Mouse (Mus musculus): Measurements from ENCODE around the gene Tsnaxip1.

Tsnaxip1 gene

GRCm38 (mm10) chr8:105861951-105862350, 34.4 kb downstream of the Tsnaxip1 start:
- no peak for DNase-seq (ENCODE audit: low spot score)

DNA sequence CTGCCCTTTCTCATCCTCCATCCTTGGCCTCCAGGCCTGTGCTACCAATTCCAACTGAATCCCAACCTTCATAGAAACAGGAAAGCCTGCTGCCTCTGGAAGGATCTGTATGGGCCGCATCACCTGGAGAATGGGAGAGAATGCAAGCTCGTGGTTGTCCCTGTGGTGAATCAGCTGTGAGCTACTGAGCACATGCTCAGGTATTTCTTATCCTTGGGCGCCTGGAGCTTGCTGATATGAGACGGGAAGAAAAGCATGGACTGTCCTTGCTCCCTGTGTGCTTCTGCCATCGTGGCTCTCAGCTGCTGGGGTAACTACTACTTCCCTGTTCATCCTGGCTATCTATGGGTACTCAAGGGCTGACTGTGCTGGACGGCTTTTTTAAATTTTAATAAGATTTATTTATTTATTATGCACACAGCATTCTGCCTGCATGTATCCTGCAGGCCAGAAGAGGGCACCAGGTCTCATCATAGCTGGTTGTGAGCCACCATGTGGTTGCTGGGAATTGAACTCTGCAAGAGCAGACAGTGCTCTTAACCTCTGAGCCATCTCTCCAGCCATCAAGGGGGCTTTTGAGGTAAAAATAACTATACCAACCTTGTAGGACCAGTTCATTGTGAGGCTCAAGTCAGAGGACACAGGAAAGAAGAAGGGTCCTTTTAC, 39.0 kb downstream of the Tsnaxip1 start:
- no peak for DNase-seq (ENCODE audit: low spot score)

DNA sequence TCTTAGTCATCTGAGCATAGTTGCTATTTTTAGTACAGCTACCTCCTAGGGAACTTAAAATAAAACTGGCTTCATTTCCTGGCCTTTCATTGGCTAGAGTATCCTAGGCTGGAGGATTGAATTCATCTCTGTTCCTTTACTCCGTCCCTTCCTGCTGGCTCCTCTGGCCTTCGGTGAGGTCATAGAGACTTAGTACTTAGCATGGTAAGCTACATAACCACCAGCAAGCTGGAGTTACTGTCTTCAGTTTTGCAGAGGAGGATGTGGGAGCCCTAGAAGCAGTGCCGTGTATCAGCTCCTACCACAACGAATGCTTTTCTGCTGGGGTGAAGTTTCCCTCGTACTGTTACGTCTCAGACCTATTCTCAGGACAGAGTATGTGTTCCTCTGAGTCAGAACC, 46.8 kb downstream of the Tsnaxip1 start:
- DNase-seq (ENCODE audit: low spot score): no peak

- peak; percentile 85 for DNase-seq (ENCODE audit: low spot score)
Observed at GRCm38 (mm10) chr8:105880754-105881520, 53.4 kb downstream of the Tsnaxip1 start, which contains the start of gene Edc4. TSS of gene Edc4 (plus strand) at chr8:105880881.

DNA sequence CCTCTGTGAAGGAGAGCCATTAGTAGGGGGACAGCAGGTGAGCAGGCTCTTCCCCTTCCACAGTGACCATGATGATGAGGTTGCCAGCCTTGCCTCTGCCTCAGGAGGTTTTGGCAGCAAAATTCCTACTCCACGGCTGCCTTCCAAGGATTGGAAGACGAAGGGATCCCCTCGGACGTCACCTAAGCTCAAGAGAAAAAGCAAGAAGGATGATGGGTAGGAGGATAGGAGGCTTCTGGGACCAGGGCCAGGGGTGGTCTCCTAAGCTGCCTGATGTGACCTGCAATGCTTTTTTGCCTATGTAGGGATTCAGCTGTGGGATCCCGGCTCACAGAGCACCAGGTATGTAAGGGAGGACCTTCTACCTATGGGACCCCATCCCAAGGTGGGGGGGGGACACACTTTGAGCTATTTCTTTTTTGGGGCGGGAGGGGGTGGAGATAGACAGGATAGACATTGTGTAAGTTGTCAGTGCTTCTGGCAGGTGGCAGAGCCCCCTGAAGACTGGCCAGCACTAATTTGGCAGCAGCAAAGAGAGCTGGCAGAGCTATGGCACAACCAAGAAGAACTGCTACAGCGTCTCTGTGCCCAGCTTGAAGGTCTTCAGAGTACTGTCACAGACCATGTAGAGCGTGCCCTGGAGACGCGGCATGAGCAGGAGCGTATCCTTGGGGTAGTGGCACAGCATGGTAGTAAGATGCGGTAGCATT, 62.4 kb downstream of the Tsnaxip1 start:
- DNase-seq (ENCODE audit: low spot score): no peak

DNA sequence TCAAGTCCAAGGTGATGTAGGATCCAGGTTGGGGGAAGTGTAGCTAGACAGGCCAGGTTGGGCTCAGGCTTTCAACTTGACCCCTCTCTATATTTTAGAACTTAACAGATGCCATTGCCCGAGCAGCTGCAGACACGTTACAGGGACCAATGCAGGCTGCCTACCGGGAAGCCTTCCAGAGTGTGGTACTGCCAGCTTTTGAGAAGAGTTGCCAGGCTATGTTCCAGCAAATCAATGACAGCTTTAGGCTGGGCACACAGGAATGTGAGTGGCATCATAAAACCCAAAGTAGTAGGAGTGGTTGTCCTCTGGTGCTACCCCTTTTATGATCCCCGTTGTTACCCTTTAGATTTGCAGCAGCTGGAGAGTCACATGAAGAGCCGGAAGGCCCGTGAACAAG, 63.3 kb downstream of the Tsnaxip1 start:
- no peak for DNase-seq (ENCODE audit: low spot score)

- peak; percentile 16 for DNase-seq (ENCODE audit: low spot score)
Observed at GRCm38 (mm10) chr8:105892432-105892831, 64.9 kb downstream of the Tsnaxip1 start.

DNA sequence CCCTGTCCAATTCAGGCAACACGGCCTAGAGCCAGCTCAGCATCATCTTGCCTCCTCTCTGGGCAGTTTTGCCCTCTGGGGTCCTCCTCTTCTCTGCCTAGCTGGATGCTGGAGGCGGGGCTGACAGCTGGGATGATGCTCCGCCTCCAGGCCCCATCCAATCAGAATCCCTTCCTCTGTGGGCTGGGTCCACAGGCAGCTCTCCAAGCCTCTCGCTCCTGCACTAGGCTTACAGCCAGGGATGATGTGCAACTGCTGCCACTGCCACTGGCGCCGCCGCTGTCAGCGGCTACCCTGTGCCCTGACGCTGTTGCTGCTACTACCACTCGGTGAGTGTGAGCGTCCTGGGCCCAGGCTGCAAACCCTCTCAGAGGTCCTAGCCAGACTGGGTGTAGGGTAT, 65.8 kb downstream of the Tsnaxip1 start, which contains the start of gene Nrn1l:
Gene Nrn1l (plus strand): TSS at position 229 of the 400 bp plus-strand sequence.
- peak; percentile 70 for DNase-seq (ENCODE audit: low spot score)
